Comparison of ENCODE assay signal across 15 mouse cellular contexts in the genomic region with DNA sequence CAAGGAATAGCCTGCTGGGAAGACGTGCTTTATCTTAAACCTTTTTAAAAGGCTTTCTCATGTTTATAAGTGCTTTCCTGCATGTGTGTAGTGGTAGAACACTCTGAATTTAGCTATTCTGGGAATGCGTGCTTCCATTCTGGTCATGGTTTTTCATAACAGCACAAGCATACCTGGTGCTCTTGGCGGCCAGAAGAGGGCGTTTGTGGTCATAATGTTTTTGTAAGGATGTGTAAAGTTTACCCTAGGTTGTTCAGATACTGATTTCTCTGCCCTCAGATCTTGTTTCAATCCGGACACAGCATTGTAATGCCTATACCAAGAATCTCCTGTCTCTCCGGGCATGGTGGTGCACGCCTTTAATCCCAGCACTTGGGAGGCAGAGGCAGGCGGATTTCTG. TPM values are rescaled to one million over a fixed set of nuclear protein-coding genes. Genes with fewer than 3 reads are reported as not detected.
A peak's percentile ranks its signal among the peaks of the same experiment; 100 is the strongest.
DNase-seq lines count a peak whose midpoint lies in the region; ATAC-seq and TF ChIP-seq lines count a peak whose summit lies in the region.
"Had no signal": no experiment of that assay in that cellular context is flagged by ENCODE, and none has a peak within 500 bp of the region (broad histone marks: within the 10 kb centered on the region; RNA-seq: fewer than 3 reads in every experiment).

No protein-coding gene starts in this region.

- no peaks in the 10 kb centered on the region for H3K27me3 ChIP-seq in heart, adult 2 months (ENCODE audit: control insufficient read depth, insufficient read depth, low read length)
- no peaks in the 10 kb centered on the region for H3K27me3 ChIP-seq in heart, embryonic 12.5 days (replicated peaks)
- H3K27me3 ChIP-seq in lung, embryonic 14.5 days (ENCODE audit: insufficient read depth, low read length): no peaks in the 10 kb centered on the region
- H3K27me3 ChIP-seq in forebrain, embryonic 12.5 days: no peaks in the 10 kb centered on the region
- H3K27me3 ChIP-seq: embryonic facial prominence, embryonic 15.5 days; liver, embryonic 13.5 days had no signal

- no peak for DNase-seq in heart, adult 2 months
- peak; percentile 31 for DNase-seq in lung, embryonic 14.5 days
- no peak for DNase-seq in lung, postnatal 36 days
- peak; percentile 53 for DNase-seq in ES-CJ7 (ENCODE audit: low read depth, low spot score)
- DNase-seq in adrenal gland, adult (ENCODE audit: inconsistent age in 2 of 2, low spot score in 1 of 2): no peak
- DNase-seq: cerebellum, postnatal 14 days; heart, postnatal 14 days; liver, embryonic 13.5 days had no signal

- intact Hi-C loops in heart, adult 2 months (cut with DNase I): no loop called here

- H3K9me3 ChIP-seq in heart, embryonic 12.5 days (replicated peaks): no peaks in the 10 kb centered on the region
- H3K9me3 ChIP-seq in lung, embryonic 14.5 days (ENCODE audit: low read depth, low read length): no peaks in the 10 kb centered on the region
- no peaks in the 10 kb centered on the region for H3K9me3 ChIP-seq in forebrain, embryonic 12.5 days
- H3K9me3 ChIP-seq: embryonic facial prominence, embryonic 15.5 days; G1E; liver, embryonic 13.5 days had no signal

- WGBS in heart, adult 2 months: 67% methylated on average over 8 of the region's 8 CpGs
- 58% methylated on average over 8 of the region's 8 CpGs for WGBS in heart, embryonic 12.5 days
- 62% methylated on average over 8 of the region's 8 CpGs for WGBS in lung, embryonic 14.5 days
- WGBS in forebrain, embryonic 12.5 days: 72% methylated on average over 8 of the region's 8 CpGs

- TF ChIP-seq POLR2A in heart, adult 2 months (IDR thresholded peaks at IDR 0.05; ENCODE audit: insufficient read depth, low read depth, low read length): no peak

- H3K27ac ChIP-seq in heart, adult 2 months: no peak overlapping the region
- H3K27ac ChIP-seq in heart, embryonic 12.5 days (ENCODE audit: poor library complexity, severe bottlenecking): no peak overlapping the region
- no peak overlapping the region for H3K27ac ChIP-seq in lung, embryonic 14.5 days (ENCODE audit: low read depth)
- H3K27ac ChIP-seq in forebrain, embryonic 12.5 days: no peak overlapping the region
- H3K27ac ChIP-seq: embryonic facial prominence, embryonic 15.5 days; liver, embryonic 13.5 days had no signal

- no peak for ATAC-seq in heart, embryonic 12.5 days (ENCODE audit: insufficient number of reproducible peaks, low FRiP score)
- no peak for ATAC-seq in lung, embryonic 14.5 days (ENCODE audit: insufficient read depth)
- ATAC-seq in megakaryocyte progenitor cell, adult 5-6 weeks (replicated peaks; ENCODE audit: poor library complexity): 0 out of 2 replicates have a peak, but pooled peaks have one; percentile 31
- ATAC-seq in forebrain, embryonic 12.5 days (ENCODE audit: low FRiP score): no peak
- ATAC-seq: forebrain, embryonic 16.5 days had no signal

- H3K36me3 ChIP-seq in heart, adult 2 months (ENCODE audit: control insufficient read depth, insufficient read depth, low read length): no peaks in the 10 kb centered on the region
- no peaks in the 10 kb centered on the region for H3K36me3 ChIP-seq in heart, embryonic 12.5 days
- no peaks in the 10 kb centered on the region for H3K36me3 ChIP-seq in lung, embryonic 14.5 days (ENCODE audit: insufficient read depth)
- H3K36me3 ChIP-seq in forebrain, embryonic 12.5 days (replicated peaks): no peaks in the 10 kb centered on the region
- H3K36me3 ChIP-seq: embryonic facial prominence, embryonic 15.5 days; G1E; liver, embryonic 13.5 days had no signal

- H3K4me1 ChIP-seq in heart, adult 2 months (ENCODE audit: control insufficient read depth, insufficient read depth, low read length): no peaks in the 10 kb centered on the region
- no peaks in the 10 kb centered on the region for H3K4me1 ChIP-seq in heart, embryonic 12.5 days (replicated peaks)
- no peaks in the 10 kb centered on the region for H3K4me1 ChIP-seq in lung, embryonic 14.5 days (ENCODE audit: insufficient read depth)
- no peaks in the 10 kb centered on the region for H3K4me1 ChIP-seq in forebrain, embryonic 12.5 days
- H3K4me1 ChIP-seq: embryonic facial prominence, embryonic 15.5 days; liver, embryonic 13.5 days had no signal

- peak; percentile 41 for TF ChIP-seq CTCF in heart, adult 2 months (IDR thresholded peaks at IDR 0.05)
- TF ChIP-seq CTCF in lung, embryonic 14.5 days (IDR thresholded peaks at IDR 0.05; ENCODE audit: low read depth): peak; percentile 32; the same call in 1 of the 2 replicates

- no peak overlapping the region for H3K4me2 ChIP-seq in heart, embryonic 12.5 days
- no peak overlapping the region for H3K4me2 ChIP-seq in lung, embryonic 14.5 days
- no peak overlapping the region for H3K4me2 ChIP-seq in forebrain, embryonic 12.5 days
- H3K4me2 ChIP-seq: embryonic facial prominence, embryonic 15.5 days; liver, embryonic 13.5 days had no signal

- no peaks in the 10 kb centered on the region for H3K79me2 ChIP-seq in heart, adult 2 months (replicated peaks; ENCODE audit: control insufficient read depth, insufficient read depth, low read length)

- no peak overlapping the region for H3K9ac ChIP-seq in heart, adult 2 months (ENCODE audit: low read depth, low read length)
- H3K9ac ChIP-seq in heart, embryonic 12.5 days: no peak overlapping the region
- no peak overlapping the region for H3K9ac ChIP-seq in lung, embryonic 14.5 days
- no peak overlapping the region for H3K9ac ChIP-seq in forebrain, embryonic 12.5 days
- H3K9ac ChIP-seq: embryonic facial prominence, embryonic 15.5 days; liver, embryonic 13.5 days had no signal

- no peak for TF ChIP-seq EP300 in heart, adult 2 months (IDR thresholded peaks at IDR 0.05; ENCODE audit: insufficient read depth, low read depth, low read length)

- no peak overlapping the region for H3K4me3 ChIP-seq in heart, adult 2 months
- H3K4me3 ChIP-seq in heart, embryonic 12.5 days: no peak overlapping the region
- H3K4me3 ChIP-seq in lung, embryonic 14.5 days (ENCODE audit: low read depth, low read length): no peak overlapping the region
- H3K4me3 ChIP-seq in forebrain, embryonic 12.5 days (replicated peaks): no peak overlapping the region
- H3K4me3 ChIP-seq: embryonic facial prominence, embryonic 15.5 days; liver, embryonic 13.5 days; myocyte had no signal

RNA-seq across cellular contexts. Expression of gene Strip2, which starts 58.0 kb away (rescaled TPM):
- 10 to 100 TPM; 46.9 to 49.8 TPM for total RNA-seq in heart, adult 2 months (2021)
- 24.2 and 42.5 TPM in 2 replicates for polyA plus RNA-seq in heart, adult 2 months (2012; rRNA removed)
- 39.5 and 39.8 TPM in 2 replicates for polyA plus RNA-seq in heart, embryonic 12.5 days (2016; fragmentation: Nextera tagmentation; extraction: Ambion mirVana)
- polyA plus RNA-seq in lung, embryonic 14.5 days (2014; fragmentation: Nextera tagmentation; extraction: Ambion mirVana): 0.33 and 0.84 TPM in 2 replicates
- total RNA-seq in megakaryocyte progenitor cell, adult 5-6 weeks (2015): 0.30 and 0.54 TPM in 2 replicates
- total RNA-seq in megakaryocyte progenitor cell, adult 5-6 weeks (2017): 0.17 and 0.30 TPM in 2 replicates
- polyA plus RNA-seq in forebrain, embryonic 12.5 days (2016; fragmentation: Nextera tagmentation; extraction: Ambion mirVana): 0.59 and 0.69 TPM in 2 replicates

Comparison
In these comparisons a context has a peak if more than half of its experiments do, and no peak if none do; other contexts are left out.
1. DNase-seq: peak in lung, embryonic 14.5 days (single experiment) and ES-CJ7 (single experiment); none in heart, adult 2 months (0 of 2), lung, postnatal 36 days (single experiment) and adrenal gland, adult (0 of 2).
2. RNA of gene Strip2, which starts 58.0 kb away (polyA plus RNA-seq): 39.5 to 39.8 TPM in heart, embryonic 12.5 days and 24.2 to 42.5 TPM in heart, adult 2 months; 0.59 to 0.69 TPM in forebrain, embryonic 12.5 days and 0.33 to 0.84 TPM in lung, embryonic 14.5 days; every median in the first group is over 10 times any median in the second.